Mouse (Mus musculus) neural tube, embryonic 11.5 days (tissue): ENCODE measurements around the gene 1700025G04Rik. TPM values are rescaled to one million over a fixed set of nuclear protein-coding genes. Genes with fewer than 3 reads are reported as not detected.
"Not testable (repeated sequence)": the region's sequence is repeated elsewhere in the genome, so short reads cannot be mapped to it uniquely, and the experiment has no call there.

Source experiments
- ATAC-seq: fragments of 200-750 bp; cut with Nextera tagmentation; 2 replicates; pipeline ENCODE4 v1.8.0; 2017; ENCODE audit warnings: moderate number of reproducible peaks, mild to moderate bottlenecking, moderate TSS enrichment, moderate library complexity; ENCODE audit not compliant: insufficient read depth, low FRiP score, low TSS enrichment
- DNase-seq: peaks from one replicate; pipeline ENCODE4 v3.0.0-alpha.2; 2015; ENCODE audit warnings: low spot score
- H3K27ac ChIP-seq: fragments of 300-500 bp; sonication (generic); 2 replicates; pipeline ENCODE4 v1.5.1; 2014; ENCODE audit warnings: low read depth, mild to moderate bottlenecking, low read length
- H3K27me3 ChIP-seq: fragments of 300-500 bp; sonication (generic); 2 replicates; pipeline ENCODE4 v1.6.1; 2014; ENCODE audit warnings: mild to moderate bottlenecking, low read length, mixed read lengths; ENCODE audit not compliant: control insufficient read depth, insufficient read depth
- H3K36me3 ChIP-seq: fragments of 300-500 bp; sonication (generic); 2 replicates; pipeline ENCODE4 v1.6.1; 2014; ENCODE audit warnings: mild to moderate bottlenecking, low read length, moderate library complexity, mixed read lengths; ENCODE audit not compliant: control insufficient read depth, insufficient read depth
- H3K4me1 ChIP-seq: fragments of 300-500 bp; sonication (generic); 2 replicates; pipeline ENCODE4 v1.6.1; 2014; ENCODE audit warnings: low read length, mixed read lengths; ENCODE audit not compliant: control insufficient read depth, insufficient read depth
- H3K4me2 ChIP-seq: fragments of 300-500 bp; sonication (generic); 2 replicates; pipeline ENCODE4 v1.6.1; 2014; ENCODE audit warnings: low read depth, mild to moderate bottlenecking, moderate library complexity
- H3K4me3 ChIP-seq: fragments of 300-500 bp; sonication (generic); 2 replicates; pipeline ENCODE4 v1.5.1; 2014; ENCODE audit warnings: low read depth, low read length
- H3K9ac ChIP-seq: fragments of 300-500 bp; sonication (generic); 2 replicates; pipeline ENCODE4 v1.6.1; 2014; ENCODE audit warnings: mild to moderate bottlenecking, low read length
- H3K9me3 ChIP-seq: fragments of 300-500 bp; sonication (generic); 2 replicates; pipeline ENCODE4 v1.6.1; 2016; ENCODE audit warnings: low read length; ENCODE audit not compliant: control insufficient read depth
- WGBS: fragments of 180-500 bp; shearing (Covaris S2); extraction: QIAGEN DNeasy Blood & Tissue Kit; methylation state at CpG from one replicate; pipeline ENCODE4 v1.1.7; 2014; 5-methylcytosine and 5-hydroxymethylcytosine counted together
- polyA plus RNA-seq: library from polyadenylated mRNA; unstranded; fragments of >200 nt; fragmentation: Nextera tagmentation; extraction: Ambion mirVana; gene quantifications from 2 replicates; pipeline ENCODE4 v1.2.1, GENCODE M21; 2014

Gene 1700025G04Rik
- polyA plus RNA-seq, 1 experiment from 2014 or later = 40.7 TPM

DNA sequence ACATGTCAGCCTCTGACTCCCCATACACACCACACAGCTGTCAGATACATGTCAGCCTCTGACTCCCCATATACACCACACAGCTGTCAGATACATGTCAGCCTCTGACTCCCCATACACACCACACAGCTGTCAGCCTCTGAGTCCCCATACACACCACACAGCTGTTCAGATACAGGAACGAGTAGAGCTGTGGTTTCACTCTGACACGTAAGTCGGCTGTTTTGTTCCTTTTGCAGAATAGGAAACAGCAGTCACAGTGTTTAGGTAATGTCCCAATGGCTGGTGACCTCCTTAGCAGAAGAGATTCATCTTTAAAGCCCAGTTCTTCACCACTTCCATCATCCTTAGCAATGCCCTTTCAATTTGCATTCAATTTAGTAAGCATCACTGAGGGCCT is 287.1 kb downstream of the 1700025G04Rik start:
- not testable (repeated sequence) for H3K36me3 ChIP-seq, H3K27me3 ChIP-seq, H3K4me3 ChIP-seq, H3K4me2 ChIP-seq, H3K27ac ChIP-seq, DNase-seq, H3K9me3 ChIP-seq, ATAC-seq, H3K9ac ChIP-seq, H3K4me1 ChIP-seq
- 81% methylated on average over 3 of the region's 3 CpGs for WGBS
